Mouse (Mus musculus): ENCODE data around the gene Spesp1.

- TF ChIP-seq CTCF (conservative IDR thresholded peaks at IDR 0.05; ENCODE audit: low read length) (no peak), POU5F1 (IDR thresholded peaks at IDR 0.05; ENCODE audit: borderline replicate concordance, low read length) (no peak), NANOG (IDR thresholded peaks at IDR 0.05; ENCODE audit: borderline replicate concordance, low read length) (no peak)
These were observed 12.8 kb downstream of the Spesp1 start for GRCm38 (mm10) chr9:62269161-62269560.
